Mouse (Mus musculus) liver, embryonic 14.5 days (tissue): ENCODE data around the gene Mip.

Source experiments
- CTCF ChIP-seq: IDR thresholded peaks from 2 replicates; pipeline ENCODE4 v1.5.1; 2016; ENCODE audit warnings: antibody characterized with exemption, low read depth, control low read depth
- EP300 ChIP-seq: IDR thresholded peaks from 2 replicates; pipeline ENCODE4 v1.6.1; 2016; ENCODE audit warnings: antibody characterized with exemption, low read depth

- TF ChIP-seq CTCF (peak; percentile 89), EP300 (no peak)
These were observed 6.9 kb downstream of the Mip start for GRCm38 (mm10) chr10:128232420-128232985.
